Mouse (Mus musculus): ENCODE results near the gene Rac1.

GRCm38 (mm10) chr5:143520415-143520814 lies 7.4 kb downstream of the Rac1 start:
- TF ChIP-seq CTCF (IDR thresholded peaks at IDR 0.05; ENCODE audit: control insufficient read depth, insufficient read depth, insufficient replicate concordance, low read depth, low read length), result no peak
- TF ChIP-seq POLR2A (IDR thresholded peaks at IDR 0.05; ENCODE audit: control insufficient read depth, low read depth, low read length), result no peak
